Mouse (Mus musculus) lung, embryonic 15.5 days (tissue): ENCODE data around the gene Banp. TPM values are rescaled to one million over a fixed set of nuclear protein-coding genes. Genes with fewer than 3 reads are reported as not detected.

ENCODE experiments used
- ATAC-seq: fragments of 200-750 bp; cut with Nextera tagmentation; 2 replicates; pipeline ENCODE4 v1.8.0; 2017; ENCODE audit warnings: moderate number of reproducible peaks, borderline replicate concordance; ENCODE audit not compliant: low FRiP score, low TSS enrichment; ENCODE audit errors: extremely low read depth
- H3K27ac ChIP-seq: fragments of 300-500 bp; sonication (generic); 2 replicates; pipeline ENCODE4 v1.5.1; 2015; ENCODE audit warnings: moderate library complexity, mild to moderate bottlenecking, inconsistent platforms
- H3K27me3 ChIP-seq: fragments of 300-500 bp; sonication (generic); 2 replicates; pipeline ENCODE4 v1.6.1; 2015; ENCODE audit warnings: inconsistent platforms
- H3K36me3 ChIP-seq: fragments of 300-500 bp; sonication (generic); 2 replicates; pipeline ENCODE4 v1.6.1; 2015; ENCODE audit warnings: inconsistent platforms
- H3K4me1 ChIP-seq: fragments of 300-500 bp; sonication (generic); 2 replicates; pipeline ENCODE4 v1.6.1; 2015; ENCODE audit warnings: inconsistent platforms
- H3K4me2 ChIP-seq: fragments of 300-500 bp; sonication (generic); 2 replicates; pipeline ENCODE4 v1.6.1; 2015; ENCODE audit warnings: inconsistent platforms, mild to moderate bottlenecking, moderate library complexity
- H3K4me3 ChIP-seq: fragments of 300-500 bp; sonication (generic); 2 replicates; pipeline ENCODE4 v1.5.1; 2015; ENCODE audit warnings: mild to moderate bottlenecking, inconsistent platforms
- H3K9ac ChIP-seq: fragments of 300-500 bp; sonication (generic); 2 replicates; pipeline ENCODE4 v1.6.1; 2015; ENCODE audit warnings: inconsistent platforms
- H3K9me3 ChIP-seq: fragments of 300-500 bp; sonication (generic); 2 replicates; pipeline ENCODE4 v1.6.1; 2016; ENCODE audit warnings: inconsistent platforms
- WGBS: fragments of 180-500 bp; shearing (Covaris S2); methylation state at CpG from one replicate; pipeline ENCODE4 v1.1.7; 2015; 5-methylcytosine and 5-hydroxymethylcytosine counted together
- polyA plus RNA-seq: library from polyadenylated mRNA; unstranded; fragments of >200 nt; fragmentation: Nextera tagmentation; extraction: Ambion mirVana; gene quantifications from 2 replicates; pipeline ENCODE4 v1.2.1, GENCODE M21; 2015

Banp gene
- polyA plus RNA-seq, 1 experiment from 2014 or later: 50.4 TPM

GRCm38 (mm10) chr8:121953821-121954545 is 4.4 kb downstream of the Banp start:
- H3K4me1 ChIP-seq: peaks cover 31% of the 10 kb centered on the region
- H3K27ac ChIP-seq: no peak overlapping the region
- H3K27me3 ChIP-seq: no peaks in the 10 kb centered on the region
- no peak overlapping the region for H3K4me2 ChIP-seq
- WGBS: 63% methylated on average over 3 of the region's 3 CpGs
- ATAC-seq: no peak
- no peak overlapping the region for H3K9ac ChIP-seq
- no peak overlapping the region for H3K4me3 ChIP-seq
- no peaks in the 10 kb centered on the region for H3K9me3 ChIP-seq
- H3K36me3 ChIP-seq: peaks cover 26% of the 10 kb centered on the region; the same call in 1 of the 2 replicates

DNA sequence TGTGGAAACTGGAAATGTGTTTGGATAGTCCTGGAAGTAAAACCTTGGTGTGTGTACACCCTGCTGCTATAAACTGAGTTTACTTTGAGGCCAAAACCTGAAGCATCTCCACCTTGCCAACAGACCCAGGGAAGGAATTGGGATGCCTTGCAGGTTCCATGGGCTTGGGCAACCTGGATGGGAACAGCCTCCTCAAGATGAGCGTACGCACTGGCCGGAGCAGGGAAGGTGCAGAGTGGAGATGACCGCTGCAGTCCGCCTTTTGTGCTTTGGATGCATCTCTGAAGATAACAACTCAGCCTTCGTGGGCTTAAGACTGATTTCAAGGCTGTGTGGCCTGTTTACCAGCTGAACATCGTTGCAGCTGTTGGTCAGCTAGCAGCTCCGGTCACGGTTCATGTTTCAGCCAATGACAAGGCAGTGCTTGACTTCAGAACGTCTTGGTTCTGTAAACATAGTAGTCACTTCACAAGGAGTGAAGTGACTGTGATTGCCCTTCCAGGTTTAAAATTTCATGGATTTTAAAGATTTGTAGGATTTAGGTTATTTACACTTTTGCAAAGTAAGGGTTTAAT is 5.5 kb downstream of the Banp start:
- no peak for ATAC-seq
- H3K9me3 ChIP-seq: no peaks in the 10 kb centered on the region
- peaks cover 26% of the 10 kb centered on the region for H3K4me1 ChIP-seq
- H3K4me2 ChIP-seq: no peak overlapping the region
- no peak overlapping the region for H3K9ac ChIP-seq
- no peak overlapping the region for H3K27ac ChIP-seq
- no peaks in the 10 kb centered on the region for H3K27me3 ChIP-seq
- WGBS: 56% methylated on average over 10 of the region's 10 CpGs
- H3K4me3 ChIP-seq: no peak overlapping the region
- H3K36me3 ChIP-seq: peaks cover 26% of the 10 kb centered on the region; the same call in 1 of the 2 replicates

GRCm38 (mm10) chr8:121955825-121956500 is 6.4 kb downstream of the Banp start:
- no peak for ATAC-seq
- no peak overlapping the region for H3K27ac ChIP-seq
- H3K27me3 ChIP-seq: no peaks in the 10 kb centered on the region
- H3K4me1 ChIP-seq: peaks cover 26% of the 10 kb centered on the region
- no peaks in the 10 kb centered on the region for H3K9me3 ChIP-seq
- WGBS: 61% methylated on average over 1 of the region's 1 CpGs
- H3K36me3 ChIP-seq: peaks cover 26% of the 10 kb centered on the region; the same call in 1 of the 2 replicates
- no peak overlapping the region for H3K9ac ChIP-seq
- no peak overlapping the region for H3K4me2 ChIP-seq
- no peak overlapping the region for H3K4me3 ChIP-seq

- Histone ChIP-seq H3K4me1 (peaks cover 9% of the 10 kb centered on the region), H3K36me3 (peaks cover 23% of the 10 kb centered on the region; the same call in 1 of the 2 replicates), H3K4me3 (no peak overlapping the region), H3K9me3 (no peaks in the 10 kb centered on the region), H3K4me2 (no peak overlapping the region), H3K9ac (no peak overlapping the region), H3K27ac (no peak overlapping the region), H3K27me3 (no peaks in the 10 kb centered on the region)
- no peak for ATAC-seq
- WGBS: 85% methylated on average over 1 of the region's 1 CpGs
These were observed 8.8 kb downstream of the Banp start for GRCm38 (mm10) chr8:121958395-121958794.

- H3K4me2 ChIP-seq: no peak overlapping the region
These were observed 13.3 kb downstream of the Banp start for GRCm38 (mm10) chr8:121962892-121963291.

DNA sequence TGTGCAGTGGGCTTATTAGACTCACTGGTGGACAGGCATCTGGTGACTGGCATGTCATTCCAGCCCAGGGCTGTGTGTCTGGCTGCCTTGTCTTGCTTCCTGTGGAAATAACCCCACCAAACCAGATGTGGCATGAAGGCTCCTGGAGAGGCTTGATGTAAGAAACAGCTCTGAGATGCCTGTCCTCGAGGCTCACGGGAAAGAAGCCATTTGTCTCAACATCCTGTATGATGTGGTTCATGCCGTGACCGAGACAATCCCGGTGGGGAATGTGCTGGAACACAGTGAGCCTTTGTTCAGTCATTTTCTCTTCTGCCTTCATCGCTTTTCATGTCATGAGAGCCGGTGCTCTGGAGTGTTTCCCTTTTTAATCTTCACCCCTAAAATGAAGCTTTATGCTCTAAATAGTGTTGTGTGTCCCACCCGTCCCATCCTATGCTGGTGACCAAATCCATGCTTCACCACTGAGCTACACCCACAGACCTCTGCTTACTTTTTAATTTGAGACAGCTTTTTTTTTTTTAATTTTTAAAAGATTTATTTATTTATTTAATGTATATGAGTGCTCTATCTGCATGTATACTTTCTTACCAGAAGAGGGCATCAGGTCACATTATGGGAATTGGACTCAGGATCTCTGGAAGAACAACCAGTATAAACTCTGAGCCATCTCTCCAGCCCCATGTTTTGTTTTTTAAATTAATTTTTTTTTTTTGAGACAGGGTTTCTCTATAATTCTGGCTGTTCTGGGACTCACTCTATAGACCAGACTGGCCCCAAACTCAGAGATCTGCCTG is 15.4 kb downstream of the Banp start:
- Histone ChIP-seq H3K4me2 (no peak overlapping the region), H3K9ac (no peak overlapping the region), H3K4me3 (no peak overlapping the region), H3K9me3 (no peaks in the 10 kb centered on the region), H3K4me1 (peaks cover 25% of the 10 kb centered on the region; the same call in 1 of the 2 replicates), H3K27ac (no peak overlapping the region), H3K36me3 (no peaks in the 10 kb centered on the region), H3K27me3 (no peaks in the 10 kb centered on the region)
- ATAC-seq: no peak
- WGBS: 74% methylated on average over 8 of the region's 8 CpGs

More at GRCm38 (mm10) chr8:121962892-121963291, 13.3 kb downstream of the Banp start:
- no peak overlapping the region for H3K4me3 ChIP-seq
- H3K9ac ChIP-seq: no peak overlapping the region
- no peaks in the 10 kb centered on the region for H3K27me3 ChIP-seq
- H3K36me3 ChIP-seq: no peaks in the 10 kb centered on the region
- H3K27ac ChIP-seq: no peak overlapping the region
- peaks cover 18% of the 10 kb centered on the region; the same call in 1 of the 2 replicates for H3K4me1 ChIP-seq
- H3K9me3 ChIP-seq: no peaks in the 10 kb centered on the region
- no peak for ATAC-seq
- WGBS: 71% methylated on average over 3 of the region's 3 CpGs

DNA sequence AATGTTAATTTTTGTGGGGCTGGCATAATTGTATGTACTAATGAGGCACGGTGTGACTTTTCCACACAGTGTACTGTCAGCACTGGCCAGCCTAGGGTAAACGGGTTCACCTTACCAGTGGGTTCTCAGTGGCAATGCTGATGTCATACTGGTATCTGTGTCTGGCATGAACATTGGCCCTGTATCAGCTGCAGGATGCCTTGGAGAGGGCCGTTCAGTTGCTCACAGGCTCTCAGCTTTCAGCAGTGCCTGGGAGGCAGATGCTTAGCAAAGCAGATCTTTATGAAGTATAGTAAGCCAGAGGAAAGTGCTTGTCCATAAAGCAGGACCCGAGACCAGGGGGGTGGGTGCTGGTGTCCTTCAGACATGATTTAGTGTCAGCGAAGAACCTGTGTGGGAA is 16.6 kb downstream of the Banp start:
- 56% methylated on average over 5 of the region's 5 CpGs for WGBS
- Histone ChIP-seq H3K27ac (no peak overlapping the region), H3K36me3 (no peaks in the 10 kb centered on the region), H3K9me3 (no peaks in the 10 kb centered on the region), H3K9ac (no peak overlapping the region), H3K27me3 (no peaks in the 10 kb centered on the region), H3K4me1 (peaks cover 31% of the 10 kb centered on the region; the same call in 1 of the 2 replicates), H3K4me2 (no peak overlapping the region), H3K4me3 (no peak overlapping the region)
- ATAC-seq: no peak

DNA sequence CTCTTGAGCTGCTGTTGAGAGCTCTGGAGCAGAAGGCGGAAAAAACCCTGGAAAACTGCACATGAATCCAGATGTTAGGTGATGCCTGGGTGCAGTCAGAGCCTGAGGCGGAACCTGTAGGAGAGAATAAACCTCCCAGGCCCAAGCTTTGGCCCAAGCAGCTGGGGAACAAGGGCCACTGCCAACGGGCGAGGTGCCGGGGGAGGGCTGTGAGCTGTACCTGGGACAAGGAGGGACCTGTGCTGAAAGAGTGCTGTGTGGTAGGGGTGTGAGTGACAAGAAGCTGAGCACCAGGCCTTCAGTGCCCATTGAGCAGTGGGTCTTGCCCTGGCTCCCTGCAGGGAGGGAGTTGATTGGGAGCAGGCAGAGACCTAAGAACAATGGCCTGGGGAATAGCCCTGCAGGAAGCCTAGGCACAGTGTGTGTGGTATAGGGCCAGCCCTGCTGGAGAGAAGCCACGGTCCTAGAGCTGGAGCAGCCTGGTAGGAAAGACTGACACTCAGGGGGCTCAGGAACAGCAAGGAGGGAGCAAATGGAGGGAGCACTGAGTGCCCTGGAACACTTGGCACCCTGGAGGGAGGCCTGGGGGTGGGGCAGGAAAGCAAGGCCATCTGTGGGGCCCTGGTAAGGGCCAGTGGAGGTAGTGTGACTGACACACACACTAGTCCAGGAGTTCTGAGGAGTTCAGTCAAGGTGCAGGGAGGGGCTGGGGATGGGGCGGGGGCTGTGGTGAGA is 17.3 kb downstream of the Banp start:
- 63% methylated on average over 7 of the region's 7 CpGs for WGBS
- Histone ChIP-seq H3K27me3 (no peaks in the 10 kb centered on the region), H3K4me3 (no peak overlapping the region), H3K9ac (no peak overlapping the region), H3K27ac (no peak overlapping the region), H3K4me2 (no peak overlapping the region), H3K4me1 (peaks cover 34% of the 10 kb centered on the region; the same call in 1 of the 2 replicates), H3K36me3 (no peaks in the 10 kb centered on the region), H3K9me3 (no peaks in the 10 kb centered on the region)
- ATAC-seq: no peak

- H3K27me3 ChIP-seq: no peaks in the 10 kb centered on the region
- H3K4me2 ChIP-seq: no peak overlapping the region
- H3K9me3 ChIP-seq: no peaks in the 10 kb centered on the region
- 48% methylated on average over 4 of the region's 4 CpGs for WGBS
- no peak overlapping the region for H3K4me3 ChIP-seq
- no peaks in the 10 kb centered on the region for H3K36me3 ChIP-seq
- H3K4me1 ChIP-seq: peaks cover 34% of the 10 kb centered on the region; the same call in 1 of the 2 replicates
- H3K27ac ChIP-seq: no peak overlapping the region
- H3K9ac ChIP-seq: no peak overlapping the region
- no peak for ATAC-seq
These were observed 18.4 kb downstream of the Banp start for GRCm38 (mm10) chr8:121967977-121968376.

GRCm38 (mm10) chr8:121968542-121968941 is 19.0 kb downstream of the Banp start:
- no peaks in the 10 kb centered on the region for H3K27me3 ChIP-seq
- no peak overlapping the region for H3K9ac ChIP-seq
- H3K4me2 ChIP-seq: no peak overlapping the region
- ATAC-seq: no peak
- peaks cover 34% of the 10 kb centered on the region; the same call in 1 of the 2 replicates for H3K4me1 ChIP-seq
- H3K27ac ChIP-seq: no peak overlapping the region
- no peaks in the 10 kb centered on the region for H3K36me3 ChIP-seq
- 50% methylated on average over 4 of the region's 4 CpGs for WGBS
- no peaks in the 10 kb centered on the region for H3K9me3 ChIP-seq
- no peak overlapping the region for H3K4me3 ChIP-seq

DNA sequence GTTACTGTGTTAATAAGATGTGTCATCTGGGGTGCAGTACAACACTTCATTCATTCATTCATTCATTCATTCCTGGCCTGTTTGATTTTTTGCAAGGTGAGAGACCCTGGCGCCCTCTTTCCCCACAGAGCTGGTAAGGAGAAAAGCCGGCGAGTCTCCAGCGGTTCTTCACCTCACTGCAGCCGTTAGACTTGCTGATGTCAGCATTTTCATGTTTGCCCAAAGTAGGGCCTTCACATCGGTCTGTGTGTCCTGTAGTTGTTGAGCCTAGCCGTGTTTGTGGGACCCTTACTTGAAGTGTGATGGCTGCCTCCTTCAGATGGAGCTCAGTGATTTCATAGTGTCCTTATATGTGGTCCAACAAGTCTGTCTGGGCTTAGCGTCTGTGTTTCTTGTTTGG is 20.7 kb downstream of the Banp start:
- no peak overlapping the region for H3K9ac ChIP-seq
- peaks cover 34% of the 10 kb centered on the region; the same call in 1 of the 2 replicates for H3K4me1 ChIP-seq
- H3K4me2 ChIP-seq: no peak overlapping the region
- H3K9me3 ChIP-seq: no peaks in the 10 kb centered on the region
- ATAC-seq: no peak
- H3K27me3 ChIP-seq: no peaks in the 10 kb centered on the region
- no peak overlapping the region for H3K4me3 ChIP-seq
- H3K27ac ChIP-seq: no peak overlapping the region
- WGBS: 65% methylated on average over 8 of the region's 8 CpGs
- H3K36me3 ChIP-seq: peaks cover 16% of the 10 kb centered on the region
